Mouse (Mus musculus): ENCODE data around the gene Zfp593. TPM values are rescaled to one million over a fixed set of nuclear protein-coding genes. Genes with fewer than 3 reads are reported as not detected.

Zfp593 gene
- polyA plus RNA-seq, 1 experiment: 8.7 TPM

GRCm38 (mm10) chr4:134256407-134257197 is 11.2 kb upstream of the Zfp593 start:
- DNase-seq (ENCODE audit: low read depth): no peak

GRCm38 (mm10) chr4:134255854-134256253 is 10.5 kb upstream of the Zfp593 start:
- DNase-seq (ENCODE audit: low read depth): no peak

- DNase-seq (ENCODE audit: low read depth): no peak
Observed at GRCm38 (mm10) chr4:134254835-134255234, 9.4 kb upstream of the Zfp593 start.

- no peak for DNase-seq (ENCODE audit: low read depth)
Observed at GRCm38 (mm10) chr4:134253722-134254324, 8.4 kb upstream of the Zfp593 start, which contains the start of gene Grrp1. TSS of gene Grrp1 (minus strand) at chr4:134254106.

- DNase-seq (ENCODE audit: low read depth): no peak
Observed at GRCm38 (mm10) chr4:134252911-134253721, 7.7 kb upstream of the Zfp593 start.

- no peak for DNase-seq (ENCODE audit: low read depth)
Observed at GRCm38 (mm10) chr4:134252131-134252910, 6.9 kb upstream of the Zfp593 start.

GRCm38 (mm10) chr4:134251241-134252130 is 6.1 kb upstream of the Zfp593 start:
- DNase-seq (ENCODE audit: low read depth): no peak

GRCm38 (mm10) chr4:134250930-134251240 is 5.5 kb upstream of the Zfp593 start:
- no peak for DNase-seq (ENCODE audit: low read depth)

GRCm38 (mm10) chr4:134250116-134250929 is 4.9 kb upstream of the Zfp593 start:
- DNase-seq (ENCODE audit: low read depth): no peak

- DNase-seq (ENCODE audit: low read depth): no peak
Observed at GRCm38 (mm10) chr4:134249651-134250050, 4.3 kb upstream of the Zfp593 start.

GRCm38 (mm10) chr4:134246719-134247258 is 1.4 kb upstream of the Zfp593 start, which contains the start of gene Gm30191:
TSS of gene Gm30191 (plus strand) at chr4:134246935.
- no peak for DNase-seq (ENCODE audit: low read depth)

GRCm38 (mm10) chr4:134246256-134246655 is 864 bp upstream of the Zfp593 start:
- no peak for DNase-seq (ENCODE audit: low read depth)

- DNase-seq (ENCODE audit: low read depth): no peak
Observed at GRCm38 (mm10) chr4:134243516-134244250, 1.7 kb downstream of the Zfp593 start, which contains the start of gene E130218I03Rik. TSS of gene E130218I03Rik (plus strand) at chr4:134243662.

GRCm38 (mm10) chr4:134238686-134239085 is 6.7 kb downstream of the Zfp593 start:
- DNase-seq (ENCODE audit: low read depth): no peak

- peak; percentile 86 for DNase-seq (ENCODE audit: low read depth)
Observed at GRCm38 (mm10) chr4:134238279-134238651, 7.1 kb downstream of the Zfp593 start, which contains the start of gene Cnksr1. TSS of gene Cnksr1 (minus strand) at chr4:134238399.

- no peak for DNase-seq (ENCODE audit: low read depth)
Observed at GRCm38 (mm10) chr4:134237582-134238278, 7.7 kb downstream of the Zfp593 start.

- no peak for DNase-seq (ENCODE audit: low read depth)
Observed at GRCm38 (mm10) chr4:134234876-134235275, 10.5 kb downstream of the Zfp593 start.

- DNase-seq (ENCODE audit: low read depth): no peak
Observed at GRCm38 (mm10) chr4:134230431-134230830, 15.0 kb downstream of the Zfp593 start.

All from gonadal fat pad, adult 2 months (tissue).